Mouse (Mus musculus): ENCODE data around the gene Ttc22. TPM values are rescaled to one million over a fixed set of nuclear protein-coding genes. Genes with fewer than 3 reads are reported as not detected.

Ttc22 gene
- polyA plus RNA-seq, 1 experiment from 2014 or later = 5.7 TPM

- H3K4me3 ChIP-seq (ENCODE audit: low read length) = no peak overlapping the region
- 85% methylated on average over 9 of the region's 9 CpGs for WGBS
- peaks cover 39% of the 10 kb centered on the region for H3K36me3 ChIP-seq (ENCODE audit: control insufficient read depth, insufficient read depth, low read length)
- H3K4me1 ChIP-seq (ENCODE audit: control insufficient read depth, insufficient read depth, low read length) = no peaks in the 10 kb centered on the region
- no peak for ATAC-seq (ENCODE audit: low FRiP score, low TSS enrichment)
- H3K9me3 ChIP-seq (ENCODE audit: control insufficient read depth, low read length) = no peaks in the 10 kb centered on the region
- no peak overlapping the region for H3K4me2 ChIP-seq (replicated peaks; ENCODE audit: low read depth, low read length)
- no peaks in the 10 kb centered on the region for H3K27me3 ChIP-seq (ENCODE audit: control insufficient read depth, insufficient read depth, low read length)
- no peak overlapping the region for H3K9ac ChIP-seq (ENCODE audit: low read depth, low read length)
- no peak overlapping the region for H3K27ac ChIP-seq (ENCODE audit: low read depth, low read length)
Measured at GRCm38 (mm10) chr4:106590871-106591270, 31.4 kb upstream of the Ttc22 start.

- Histone ChIP-seq H3K4me2 (replicated peaks; ENCODE audit: low read depth, low read length) (no peak overlapping the region), H3K27me3 (ENCODE audit: control insufficient read depth, insufficient read depth, low read length) (no peaks in the 10 kb centered on the region), H3K9me3 (ENCODE audit: control insufficient read depth, low read length) (no peaks in the 10 kb centered on the region), H3K36me3 (ENCODE audit: control insufficient read depth, insufficient read depth, low read length) (peaks cover 14% of the 10 kb centered on the region; the same call in 1 of the 2 replicates), H3K4me1 (ENCODE audit: control insufficient read depth, insufficient read depth, low read length) (no peaks in the 10 kb centered on the region), H3K9ac (ENCODE audit: low read depth, low read length) (no peak overlapping the region), H3K27ac (ENCODE audit: low read depth, low read length) (no peak overlapping the region), H3K4me3 (ENCODE audit: low read length) (no peak overlapping the region)
- WGBS = 62% methylated on average over 7 of the region's 7 CpGs
- no peak for ATAC-seq (ENCODE audit: low FRiP score, low TSS enrichment)
Measured at GRCm38 (mm10) chr4:106593636-106594035, 28.6 kb upstream of the Ttc22 start.

GRCm38 (mm10) chr4:106596200-106596599, 26.0 kb upstream of the Ttc22 start:
- Histone ChIP-seq H3K4me2 (replicated peaks; ENCODE audit: low read depth, low read length) (no peak overlapping the region), H3K4me1 (ENCODE audit: control insufficient read depth, insufficient read depth, low read length) (no peaks in the 10 kb centered on the region), H3K9me3 (ENCODE audit: control insufficient read depth, low read length) (no peaks in the 10 kb centered on the region; the same call in 1 of the 2 replicates), H3K4me3 (ENCODE audit: low read length) (no peak overlapping the region), H3K27ac (ENCODE audit: low read depth, low read length) (no peak overlapping the region), H3K9ac (ENCODE audit: low read depth, low read length) (no peak overlapping the region), H3K27me3 (ENCODE audit: control insufficient read depth, insufficient read depth, low read length) (no peaks in the 10 kb centered on the region), H3K36me3 (ENCODE audit: control insufficient read depth, insufficient read depth, low read length) (no peaks in the 10 kb centered on the region)
- WGBS = 72% methylated on average over 3 of the region's 3 CpGs
- no peak for ATAC-seq (ENCODE audit: low FRiP score, low TSS enrichment)

GRCm38 (mm10) chr4:106597055-106597454, 25.2 kb upstream of the Ttc22 start:
- ATAC-seq (ENCODE audit: low FRiP score, low TSS enrichment) = no peak
- WGBS = 83% methylated on average over 9 of the region's 9 CpGs
- H3K27ac ChIP-seq (ENCODE audit: low read depth, low read length) = no peak overlapping the region
- no peaks in the 10 kb centered on the region for H3K4me1 ChIP-seq (ENCODE audit: control insufficient read depth, insufficient read depth, low read length)
- H3K4me2 ChIP-seq (replicated peaks; ENCODE audit: low read depth, low read length) = no peak overlapping the region
- no peaks in the 10 kb centered on the region for H3K27me3 ChIP-seq (ENCODE audit: control insufficient read depth, insufficient read depth, low read length)
- H3K9me3 ChIP-seq (ENCODE audit: control insufficient read depth, low read length) = no peaks in the 10 kb centered on the region; the same call in 1 of the 2 replicates
- H3K36me3 ChIP-seq (ENCODE audit: control insufficient read depth, insufficient read depth, low read length) = no peaks in the 10 kb centered on the region
- no peak overlapping the region for H3K9ac ChIP-seq (ENCODE audit: low read depth, low read length)
- H3K4me3 ChIP-seq (ENCODE audit: low read length) = no peak overlapping the region

GRCm38 (mm10) chr4:106597741-106598140, 24.5 kb upstream of the Ttc22 start:
- Histone ChIP-seq H3K4me3 (ENCODE audit: low read length) (no peak overlapping the region), H3K4me2 (replicated peaks; ENCODE audit: low read depth, low read length) (no peak overlapping the region), H3K27me3 (ENCODE audit: control insufficient read depth, insufficient read depth, low read length) (no peaks in the 10 kb centered on the region), H3K4me1 (ENCODE audit: control insufficient read depth, insufficient read depth, low read length) (no peaks in the 10 kb centered on the region), H3K9me3 (ENCODE audit: control insufficient read depth, low read length) (no peaks in the 10 kb centered on the region; the same call in 1 of the 2 replicates), H3K36me3 (ENCODE audit: control insufficient read depth, insufficient read depth, low read length) (no peaks in the 10 kb centered on the region), H3K9ac (ENCODE audit: low read depth, low read length) (no peak overlapping the region), H3K27ac (ENCODE audit: low read depth, low read length) (no peak overlapping the region)
- no peak for ATAC-seq (ENCODE audit: low FRiP score, low TSS enrichment)
- 89% methylated on average over 4 of the region's 4 CpGs for WGBS

- WGBS = 60% methylated on average over 1 of the region's 1 CpGs
- no peaks in the 10 kb centered on the region for H3K4me1 ChIP-seq (ENCODE audit: control insufficient read depth, insufficient read depth, low read length)
- H3K4me2 ChIP-seq (replicated peaks; ENCODE audit: low read depth, low read length) = no peak overlapping the region
- no peak overlapping the region for H3K4me3 ChIP-seq (ENCODE audit: low read length)
- H3K9me3 ChIP-seq (ENCODE audit: control insufficient read depth, low read length) = no peaks in the 10 kb centered on the region; the same call in 1 of the 2 replicates
- no peaks in the 10 kb centered on the region for H3K36me3 ChIP-seq (ENCODE audit: control insufficient read depth, insufficient read depth, low read length)
- no peak overlapping the region for H3K9ac ChIP-seq (ENCODE audit: low read depth, low read length)
- ATAC-seq (ENCODE audit: low FRiP score, low TSS enrichment) = no peak
- H3K27me3 ChIP-seq (ENCODE audit: control insufficient read depth, insufficient read depth, low read length) = no peaks in the 10 kb centered on the region
- no peak overlapping the region for H3K27ac ChIP-seq (ENCODE audit: low read depth, low read length)
Measured at GRCm38 (mm10) chr4:106599415-106599814, 22.8 kb upstream of the Ttc22 start.

GRCm38 (mm10) chr4:106600770-106601169, 21.5 kb upstream of the Ttc22 start:
- Histone ChIP-seq H3K4me1 (ENCODE audit: control insufficient read depth, insufficient read depth, low read length) (no peaks in the 10 kb centered on the region), H3K9me3 (ENCODE audit: control insufficient read depth, low read length) (no peaks in the 10 kb centered on the region; the same call in 1 of the 2 replicates), H3K9ac (ENCODE audit: low read depth, low read length) (no peak overlapping the region), H3K4me2 (replicated peaks; ENCODE audit: low read depth, low read length) (no peak overlapping the region), H3K36me3 (ENCODE audit: control insufficient read depth, insufficient read depth, low read length) (no peaks in the 10 kb centered on the region), H3K27ac (ENCODE audit: low read depth, low read length) (no peak overlapping the region), H3K27me3 (ENCODE audit: control insufficient read depth, insufficient read depth, low read length) (no peaks in the 10 kb centered on the region), H3K4me3 (ENCODE audit: low read length) (no peak overlapping the region)
- WGBS = 57% methylated on average over 4 of the region's 4 CpGs
- no peak for ATAC-seq (ENCODE audit: low FRiP score, low TSS enrichment)

GRCm38 (mm10) chr4:106606639-106607554, 15.3 kb upstream of the Ttc22 start:
- H3K4me3 ChIP-seq (ENCODE audit: low read length) = no peak overlapping the region
- no peaks in the 10 kb centered on the region for H3K4me1 ChIP-seq (ENCODE audit: control insufficient read depth, insufficient read depth, low read length)
- peak; percentile 92 for ATAC-seq (ENCODE audit: low FRiP score, low TSS enrichment)
- no peak overlapping the region for H3K27ac ChIP-seq (ENCODE audit: low read depth, low read length)
- peak overlapping the region; percentile 28; the same call in 1 of the 2 replicates for H3K9ac ChIP-seq (ENCODE audit: low read depth, low read length)
- peak overlapping the region; percentile 24; the same call in 1 of the 2 replicates for H3K4me2 ChIP-seq (replicated peaks; ENCODE audit: low read depth, low read length)
- 38% methylated on average over 18 of the region's 18 CpGs for WGBS
- H3K36me3 ChIP-seq (ENCODE audit: control insufficient read depth, insufficient read depth, low read length) = no peaks in the 10 kb centered on the region
- H3K27me3 ChIP-seq (ENCODE audit: control insufficient read depth, insufficient read depth, low read length) = no peaks in the 10 kb centered on the region
- H3K9me3 ChIP-seq (ENCODE audit: control insufficient read depth, low read length) = no peaks in the 10 kb centered on the region

GRCm38 (mm10) chr4:106607905-106608304, 14.3 kb upstream of the Ttc22 start:
- Histone ChIP-seq H3K4me2 (replicated peaks; ENCODE audit: low read depth, low read length) (no peak overlapping the region), H3K9ac (ENCODE audit: low read depth, low read length) (no peak overlapping the region), H3K9me3 (ENCODE audit: control insufficient read depth, low read length) (no peaks in the 10 kb centered on the region), H3K4me3 (ENCODE audit: low read length) (no peak overlapping the region), H3K27ac (ENCODE audit: low read depth, low read length) (no peak overlapping the region), H3K36me3 (ENCODE audit: control insufficient read depth, insufficient read depth, low read length) (no peaks in the 10 kb centered on the region), H3K4me1 (ENCODE audit: control insufficient read depth, insufficient read depth, low read length) (no peaks in the 10 kb centered on the region), H3K27me3 (ENCODE audit: control insufficient read depth, insufficient read depth, low read length) (no peaks in the 10 kb centered on the region)
- ATAC-seq (ENCODE audit: low FRiP score, low TSS enrichment) = no peak
- 95% methylated on average over 1 of the region's 1 CpGs for WGBS

All from kidney, embryonic 14.5 days (tissue).